Mouse (Mus musculus) midbrain, embryonic 10.5 days (tissue): ENCODE measurements around the gene Tspo. TPM values are rescaled to one million over a fixed set of nuclear protein-coding genes. Genes with fewer than 3 reads are reported as not detected.

Source experiments
- DNase-seq: peaks from one replicate; pipeline ENCODE4 v3.0.0-alpha.2; 2017; ENCODE audit warnings: low spot score
- H3K27ac ChIP-seq: fragments of 300-500 bp; sonication (generic); replicated peaks from 2 replicates; pipeline ENCODE4 v1.5.1; 2016; ENCODE audit warnings: mild to moderate bottlenecking
- H3K27me3 ChIP-seq: fragments of 300-500 bp; sonication (generic); 2 replicates; pipeline ENCODE4 v1.6.1; 2016; ENCODE audit warnings: low read depth, mild to moderate bottlenecking; ENCODE audit not compliant: poor library complexity, severe bottlenecking
- H3K36me3 ChIP-seq: fragments of 300-500 bp; sonication (generic); 2 replicates; pipeline ENCODE4 v1.6.1; 2016; ENCODE audit warnings: mild to moderate bottlenecking, moderate library complexity
- H3K4me1 ChIP-seq: fragments of 300-500 bp; sonication (generic); 2 replicates; pipeline ENCODE4 v1.6.1; 2016
- H3K4me3 ChIP-seq: fragments of 300-500 bp; sonication (generic); 2 replicates; pipeline ENCODE4 v1.5.1; 2016; ENCODE audit warnings: mild to moderate bottlenecking, moderate library complexity
- H3K9me3 ChIP-seq: fragments of 300-500 bp; sonication (generic); replicated peaks from 2 replicates; pipeline ENCODE4 v1.6.1; 2016; ENCODE audit warnings: mild to moderate bottlenecking
- WGBS: fragments of 180-500 bp; shearing (Covaris S2); methylation state at CpG from one replicate; pipeline ENCODE4 v1.1.7; 2016; 5-methylcytosine and 5-hydroxymethylcytosine counted together
- polyA plus RNA-seq: library from polyadenylated mRNA; unstranded; fragments of >200 nt; fragmentation: Nextera tagmentation; extraction: Ambion mirVana; gene quantifications from 2 replicates; pipeline ENCODE4 v1.2.1, GENCODE M21; 2016

Gene Tspo
- polyA plus RNA-seq, 1 experiment from 2014 or later, result 41.4 TPM

DNA sequence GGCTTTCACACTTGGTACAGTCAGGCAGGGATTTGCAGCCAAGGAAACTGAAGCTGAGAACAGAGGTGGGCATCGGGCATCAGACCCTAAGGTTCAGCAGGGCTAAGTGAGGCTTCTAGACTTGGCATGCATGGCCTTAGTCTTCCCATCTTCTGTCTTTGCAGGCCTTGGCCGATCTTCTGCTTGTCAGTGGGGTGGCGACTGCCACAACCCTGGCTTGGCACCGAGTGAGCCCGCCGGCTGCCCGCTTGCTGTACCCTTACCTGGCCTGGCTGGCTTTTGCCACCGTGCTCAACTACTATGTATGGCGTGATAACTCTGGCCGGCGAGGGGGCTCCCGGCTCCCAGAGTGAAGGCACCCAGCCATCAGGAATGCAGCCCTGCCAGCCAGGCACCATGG is 10.2 kb downstream of the Tspo start:
- Histone ChIP-seq H3K9me3 (no peaks in the 10 kb centered on the region), H3K4me1 (no peaks in the 10 kb centered on the region), H3K4me3 (no peak overlapping the region), H3K36me3 (peaks cover 52% of the 10 kb centered on the region), H3K27ac (no peak overlapping the region), H3K27me3 (no peaks in the 10 kb centered on the region)
- DNase-seq, result no peak
- WGBS, result 94% methylated on average over 12 of the region's 12 CpGs

DNA sequence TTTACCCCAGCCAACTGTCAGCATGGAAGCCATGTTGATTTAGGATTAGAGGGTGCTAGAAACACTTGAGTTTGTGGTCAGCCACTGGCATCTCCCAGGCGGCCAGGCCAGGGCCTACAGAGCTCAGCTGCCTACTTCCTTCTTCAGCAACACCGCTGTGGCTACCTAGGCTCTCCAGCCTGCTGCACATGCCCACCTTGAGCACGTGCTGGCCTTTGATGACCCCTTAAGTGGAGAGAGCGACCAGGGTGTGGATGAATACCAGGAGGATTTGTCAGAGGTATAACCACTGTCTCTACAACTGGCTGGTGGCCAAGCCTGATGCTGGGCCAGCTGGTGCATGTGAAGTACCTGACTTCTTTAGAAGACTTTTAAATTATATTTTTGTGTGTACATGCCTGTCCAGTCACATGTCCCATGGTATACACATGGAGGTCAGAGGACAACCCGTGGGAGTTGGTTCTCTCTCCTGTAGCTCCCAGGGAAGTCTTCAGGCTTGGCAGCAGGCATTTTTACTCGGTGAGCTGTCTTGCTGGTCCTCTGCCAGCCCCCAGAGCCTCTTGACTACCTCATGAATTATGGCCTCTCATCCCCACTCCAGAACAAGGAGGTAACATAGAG is 11.4 kb downstream of the Tspo start:
- Histone ChIP-seq H3K4me3 (no peak overlapping the region), H3K27ac (no peak overlapping the region), H3K27me3 (no peaks in the 10 kb centered on the region), H3K36me3 (peaks cover 65% of the 10 kb centered on the region), H3K9me3 (no peaks in the 10 kb centered on the region), H3K4me1 (no peaks in the 10 kb centered on the region)
- WGBS, result 89% methylated on average over 6 of the region's 6 CpGs
- no peak for DNase-seq

DNA sequence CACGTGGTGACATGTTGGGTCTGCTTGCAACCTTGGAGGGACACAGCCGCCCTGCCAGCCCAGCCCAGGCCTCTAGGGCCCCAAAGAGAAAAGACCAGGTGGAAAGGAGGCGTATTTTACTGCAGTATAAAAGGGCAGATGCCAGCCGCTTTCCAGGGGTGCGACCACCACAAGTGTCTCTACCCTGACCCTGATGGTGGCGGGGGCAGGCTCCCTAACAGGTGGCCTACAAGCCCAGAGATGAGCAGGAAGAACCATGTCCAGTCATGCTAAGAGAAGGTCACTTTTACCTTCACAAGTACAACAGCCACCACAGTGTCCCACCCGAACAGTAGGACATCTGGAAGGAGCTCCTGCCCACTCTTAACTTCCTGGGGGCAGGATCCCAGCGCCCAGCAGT is 12.2 kb downstream of the Tspo start:
- WGBS, result 91% methylated on average over 8 of the region's 8 CpGs
- no peak for DNase-seq
- H3K27ac ChIP-seq, result no peak overlapping the region
- no peaks in the 10 kb centered on the region for H3K9me3 ChIP-seq
- no peaks in the 10 kb centered on the region for H3K4me1 ChIP-seq
- no peak overlapping the region for H3K4me3 ChIP-seq
- no peaks in the 10 kb centered on the region for H3K27me3 ChIP-seq
- peaks cover 72% of the 10 kb centered on the region for H3K36me3 ChIP-seq

DNA sequence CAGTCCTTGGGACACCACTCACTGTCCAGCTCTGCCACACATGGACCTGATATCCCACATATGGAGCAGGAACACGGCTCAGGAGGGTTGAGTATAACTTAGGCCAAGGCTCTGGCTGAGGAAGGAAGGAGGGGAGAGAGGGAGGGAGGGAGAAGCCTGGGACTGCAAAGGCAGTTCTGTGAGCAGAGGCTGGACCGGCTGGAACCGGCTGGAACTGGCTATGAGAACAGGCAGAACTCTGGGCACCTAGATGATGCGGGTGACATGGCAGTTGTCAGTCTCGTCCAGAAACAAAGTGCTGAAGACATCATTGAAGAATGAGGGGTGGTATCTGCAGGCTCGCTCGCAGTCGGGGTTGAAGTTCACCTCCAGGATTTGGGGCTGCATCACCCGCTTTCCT is 13.3 kb downstream of the Tspo start:
- H3K9me3 ChIP-seq, result no peaks in the 10 kb centered on the region
- peaks cover 83% of the 10 kb centered on the region for H3K36me3 ChIP-seq
- no peak overlapping the region for H3K27ac ChIP-seq
- DNase-seq, result no peak
- no peaks in the 10 kb centered on the region for H3K4me1 ChIP-seq
- WGBS, result 96% methylated on average over 9 of the region's 9 CpGs
- no peak overlapping the region for H3K4me3 ChIP-seq
- H3K27me3 ChIP-seq, result no peaks in the 10 kb centered on the region

DNA sequence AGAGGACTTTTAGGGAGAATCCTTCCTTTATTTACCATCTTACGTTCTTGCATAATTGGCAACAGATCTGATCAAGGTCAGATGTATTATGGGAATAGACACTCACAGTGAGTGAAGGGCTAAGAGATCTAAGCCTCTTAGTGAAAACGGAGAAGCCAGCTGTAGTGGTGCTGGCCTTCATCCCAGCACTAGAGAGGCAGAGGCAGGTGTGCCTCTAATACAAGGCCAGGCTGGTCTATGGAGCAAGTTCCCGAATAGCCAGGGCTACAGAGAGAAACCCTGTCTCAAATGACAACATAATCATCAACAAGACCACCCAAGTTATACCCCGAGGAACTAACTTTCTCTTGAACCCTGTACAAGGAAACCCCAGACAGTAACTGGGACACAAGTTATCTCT is 19.5 kb downstream of the Tspo start:
- Histone ChIP-seq H3K4me3 (no peak overlapping the region), H3K4me1 (no peaks in the 10 kb centered on the region), H3K27me3 (no peaks in the 10 kb centered on the region), H3K36me3 (peaks cover 99% of the 10 kb centered on the region), H3K9me3 (peaks cover 14% of the 10 kb centered on the region), H3K27ac (no peak overlapping the region)
- whole genome bisulfite sequencing, result 91% methylated on average over 4 of the region's 4 CpGs
- no peak for DNase-seq

DNA sequence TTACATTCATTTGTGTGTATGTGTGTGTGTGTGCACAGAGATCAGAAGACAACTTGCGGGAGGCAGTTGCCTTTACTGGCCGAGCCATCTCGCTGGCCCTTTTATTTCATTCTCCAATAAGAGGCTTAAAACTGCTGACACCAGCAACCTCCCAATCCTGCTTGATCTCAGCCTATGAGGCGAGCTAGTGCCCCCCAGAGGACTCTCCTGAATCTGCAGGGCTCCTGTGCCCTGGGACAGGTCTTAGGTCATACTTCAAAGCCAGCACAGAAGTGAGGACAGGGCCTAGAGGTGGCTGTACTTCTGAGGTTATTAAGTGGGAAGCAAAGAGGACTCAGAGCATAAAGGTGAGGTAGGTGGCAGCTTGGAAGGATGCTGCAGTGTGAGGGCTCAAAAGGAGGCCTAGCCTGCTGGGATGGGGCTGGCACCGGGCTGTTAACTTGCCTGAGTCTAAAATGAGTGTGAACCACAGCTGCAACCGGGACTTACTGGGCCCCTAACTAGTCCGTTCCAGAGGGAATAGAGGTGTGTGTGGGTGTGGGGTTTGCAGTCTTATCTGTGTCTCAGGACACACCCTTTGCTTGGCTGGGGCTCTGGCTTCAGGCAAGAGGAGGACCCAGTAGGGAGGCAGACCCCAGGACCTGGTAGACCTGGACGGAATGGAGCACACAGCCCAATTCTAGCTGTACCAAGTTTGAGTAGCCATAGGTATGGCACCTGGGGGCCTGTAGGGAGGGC is 20.2 kb downstream of the Tspo start:
- no peaks in the 10 kb centered on the region for H3K27me3 ChIP-seq
- no peaks in the 10 kb centered on the region for H3K4me1 ChIP-seq
- peaks cover 14% of the 10 kb centered on the region for H3K9me3 ChIP-seq
- 74% methylated on average over 8 of the region's 8 CpGs for WGBS
- no peak overlapping the region for H3K4me3 ChIP-seq
- DNase-seq, result peak; percentile 34
- H3K27ac ChIP-seq, result no peak overlapping the region
- peaks cover 99% of the 10 kb centered on the region for H3K36me3 ChIP-seq

DNA sequence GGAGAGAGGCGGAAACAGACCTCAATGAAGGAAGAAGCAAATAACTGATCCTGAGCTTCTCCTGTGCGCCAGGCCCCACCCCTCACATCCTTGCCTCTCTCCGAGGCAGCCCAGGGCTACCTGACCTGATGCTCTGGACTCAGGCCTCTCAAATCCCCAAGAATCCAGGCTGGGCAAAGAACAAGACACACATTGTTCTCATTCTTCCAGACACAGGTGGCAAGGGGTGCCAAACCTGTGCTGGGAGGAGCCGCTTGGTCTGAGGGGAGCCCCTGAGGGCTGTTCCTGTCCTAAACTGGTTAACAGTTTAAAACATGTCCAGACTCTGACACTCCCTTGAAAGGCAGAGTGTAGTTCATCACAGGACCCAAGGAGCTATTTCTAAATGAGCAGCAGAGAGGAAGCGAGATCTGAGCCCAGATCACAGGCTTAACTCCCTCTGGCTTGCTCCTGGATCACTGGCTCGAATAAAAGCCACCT is 21.4 kb downstream of the Tspo start:
- peaks cover 96% of the 10 kb centered on the region for H3K36me3 ChIP-seq
- H3K4me1 ChIP-seq, result no peaks in the 10 kb centered on the region
- H3K27ac ChIP-seq, result no peak overlapping the region
- no peak for DNase-seq
- H3K4me3 ChIP-seq, result no peak overlapping the region
- WGBS, result 90% methylated on average over 6 of the region's 6 CpGs
- H3K27me3 ChIP-seq, result no peaks in the 10 kb centered on the region
- peaks cover 14% of the 10 kb centered on the region for H3K9me3 ChIP-seq

DNA sequence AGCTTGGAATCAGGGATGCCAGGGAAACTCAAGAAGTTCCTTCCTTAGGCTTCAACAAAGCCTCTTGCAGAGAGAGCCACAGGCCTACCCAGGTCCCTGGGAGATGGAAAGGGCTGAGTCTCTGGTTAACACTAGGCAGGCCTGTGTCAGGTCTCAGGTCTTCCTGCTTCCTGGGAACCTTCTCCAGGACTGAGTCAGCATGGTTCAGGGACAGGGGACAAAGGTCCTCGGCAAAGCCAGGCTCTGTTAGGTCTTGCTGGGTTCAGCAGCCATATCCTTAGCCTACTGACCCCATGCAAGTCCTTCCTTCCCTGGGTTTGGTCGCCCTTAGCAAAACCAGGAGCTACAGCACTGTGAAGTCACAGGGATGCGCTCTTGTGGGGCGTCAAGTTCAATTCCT is 27.4 kb downstream of the Tspo start:
- WGBS, result 89% methylated on average over 4 of the region's 4 CpGs
- Histone ChIP-seq H3K9me3 (peaks cover 12% of the 10 kb centered on the region), H3K27me3 (no peaks in the 10 kb centered on the region), H3K27ac (no peak overlapping the region), H3K36me3 (peaks cover 60% of the 10 kb centered on the region), H3K4me1 (peaks cover 35% of the 10 kb centered on the region), H3K4me3 (no peak overlapping the region)
- no peak for DNase-seq

DNA sequence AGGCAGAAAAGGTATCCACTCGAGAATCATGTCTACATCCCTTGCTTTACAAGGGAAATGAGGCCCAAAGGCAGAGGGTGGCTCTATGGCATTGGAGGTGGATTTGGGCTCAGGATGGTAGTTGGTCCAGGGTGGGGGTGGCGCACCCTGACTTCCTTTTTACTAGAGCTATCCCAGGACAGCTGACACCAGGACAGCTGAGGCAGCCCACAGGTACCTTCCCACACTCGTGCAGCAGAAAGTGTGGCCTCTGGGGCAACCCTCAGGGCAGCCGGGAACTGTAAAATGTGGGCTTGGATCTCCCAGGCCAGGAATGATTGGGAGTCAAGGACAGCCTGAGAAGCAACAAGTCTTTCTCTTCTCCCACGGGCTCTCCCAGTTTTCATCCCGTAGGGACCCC is 28.4 kb downstream of the Tspo start:
- Histone ChIP-seq H3K4me1 (peaks cover 35% of the 10 kb centered on the region), H3K9me3 (peaks cover 3% of the 10 kb centered on the region; the same call in 1 of the 2 replicates), H3K36me3 (peaks cover 51% of the 10 kb centered on the region), H3K4me3 (no peak overlapping the region), H3K27ac (no peak overlapping the region), H3K27me3 (no peaks in the 10 kb centered on the region)
- 84% methylated on average over 6 of the region's 6 CpGs for WGBS
- no peak for DNase-seq

DNA sequence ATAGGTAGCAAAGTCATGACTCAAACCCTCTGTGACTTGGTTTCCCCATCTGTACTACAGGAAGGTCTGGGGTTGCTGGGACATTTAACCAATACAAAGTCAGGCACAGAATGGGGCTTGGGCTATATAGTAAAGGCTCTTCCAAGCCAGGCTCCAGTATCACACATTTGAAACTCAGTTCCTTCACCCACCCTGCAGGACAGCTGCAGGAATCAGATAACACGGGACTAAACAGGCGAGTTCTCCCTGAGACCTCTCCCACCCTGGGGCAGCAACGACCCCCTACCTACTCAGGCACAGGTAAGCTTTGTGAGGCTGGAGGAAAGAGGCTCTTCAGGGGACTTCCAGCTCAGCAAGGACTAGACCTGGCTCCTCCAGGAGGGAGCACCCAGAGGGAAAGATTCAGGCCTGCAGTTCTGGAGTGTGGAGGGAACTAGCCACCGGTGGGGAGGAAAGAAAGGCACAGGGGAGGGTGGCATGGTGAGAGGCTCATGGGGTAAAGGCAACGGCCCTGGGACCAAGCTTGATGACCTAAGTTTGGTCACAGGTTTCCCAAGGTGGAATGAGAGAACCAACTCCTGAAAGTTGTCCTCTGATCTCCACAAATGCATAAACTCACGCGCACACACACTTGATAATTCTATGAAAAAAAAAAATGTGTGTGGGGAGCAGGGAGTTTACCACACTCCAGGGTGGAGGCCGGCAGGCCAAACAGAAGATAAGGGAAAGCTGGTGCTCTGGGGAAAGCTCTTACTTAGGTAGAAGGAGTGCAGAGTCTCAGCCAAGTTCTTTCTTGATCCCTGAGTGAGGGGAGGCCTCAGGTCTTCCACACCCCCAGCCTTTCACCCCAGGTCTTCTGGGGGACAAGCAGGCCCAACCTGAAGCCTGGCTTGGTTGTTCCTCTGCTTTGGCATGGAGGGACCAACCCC is 29.1 kb downstream of the Tspo start:
- WGBS, result 77% methylated on average over 8 of the region's 8 CpGs
- peak overlapping the region; percentile 75; the same call in 1 of the 2 replicates for H3K4me3 ChIP-seq

DNA sequence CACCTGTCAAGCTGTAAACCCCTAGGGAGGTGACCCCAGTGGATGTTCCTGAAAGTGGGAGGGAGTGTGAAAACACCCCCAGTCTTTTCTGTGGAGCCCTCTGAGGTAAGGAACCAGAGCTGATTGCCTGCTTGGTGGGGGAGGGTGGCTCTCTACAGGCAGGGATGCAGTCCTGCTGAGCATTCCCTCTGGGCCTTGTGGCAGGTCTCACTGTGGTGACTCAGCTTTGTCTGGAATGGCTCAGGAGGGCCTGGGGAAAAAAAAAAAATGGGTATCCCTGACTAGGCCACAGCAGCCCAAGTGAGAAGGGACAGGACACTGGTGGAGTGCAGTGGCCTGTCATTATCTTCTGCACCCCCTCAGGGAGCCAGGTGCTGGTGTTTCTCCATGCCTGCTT is 29.8 kb downstream of the Tspo start:
- Histone ChIP-seq H3K9me3 (no peaks in the 10 kb centered on the region), H3K27me3 (no peaks in the 10 kb centered on the region), H3K4me1 (peaks cover 35% of the 10 kb centered on the region), H3K4me3 (peak overlapping the region; percentile 75), H3K36me3 (peaks cover 38% of the 10 kb centered on the region), H3K27ac (peak overlapping the region; percentile 50; the same call in 1 of the 2 replicates)
- no peak for DNase-seq

More for the DNA sequence above, 29.1 kb downstream of the Tspo start:
- no peaks in the 10 kb centered on the region for H3K9me3 ChIP-seq
- no peak for DNase-seq
- peaks cover 35% of the 10 kb centered on the region for H3K4me1 ChIP-seq
- H3K36me3 ChIP-seq, result peaks cover 43% of the 10 kb centered on the region
- H3K27ac ChIP-seq, result peak overlapping the region; percentile 55
- H3K27me3 ChIP-seq, result no peaks in the 10 kb centered on the region

DNA sequence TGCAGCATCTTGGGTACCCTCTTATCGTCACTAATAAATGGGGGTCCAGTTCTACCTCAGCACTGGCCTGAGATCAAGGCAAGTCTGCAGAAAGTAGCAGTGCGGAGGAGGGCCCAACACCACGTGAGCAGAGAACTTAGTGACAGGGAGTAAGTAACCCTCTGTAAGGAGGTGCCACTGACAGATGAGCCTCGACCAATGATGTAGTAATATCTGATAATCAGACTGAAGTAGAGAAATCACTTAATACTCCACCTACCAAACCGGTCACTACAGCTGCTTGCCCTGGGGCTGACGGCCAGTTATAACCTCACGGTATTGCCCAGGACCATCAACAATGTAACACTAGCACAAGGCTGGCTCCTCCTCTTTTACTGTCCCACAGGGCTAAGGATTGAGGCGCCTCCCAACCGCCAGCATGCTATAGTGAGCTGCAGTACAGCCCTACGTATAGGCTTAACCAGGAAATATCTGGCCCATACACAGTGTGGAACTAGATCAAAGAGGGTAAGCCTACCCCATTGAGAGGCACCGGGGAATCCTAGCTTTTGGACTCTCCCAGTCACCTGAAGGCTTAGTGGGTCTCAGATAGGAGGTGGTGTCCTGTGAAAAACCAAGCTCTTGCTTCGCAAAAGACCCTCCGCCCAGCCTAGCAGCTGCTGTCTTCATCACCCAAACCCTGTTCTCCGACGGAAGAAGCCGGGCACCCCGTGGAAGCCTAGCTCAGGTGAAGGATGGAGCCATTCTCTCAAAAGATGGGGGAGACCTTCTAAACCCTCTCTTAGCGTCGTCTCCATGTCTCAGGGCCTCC is 30.5 kb downstream of the Tspo start:
- H3K36me3 ChIP-seq, result peaks cover 30% of the 10 kb centered on the region
- peak overlapping the region; percentile 90 for H3K27ac ChIP-seq
- H3K4me1 ChIP-seq, result peaks cover 35% of the 10 kb centered on the region
- peak; percentile 45 for DNase-seq
- peak overlapping the region; percentile 75 for H3K4me3 ChIP-seq
- 13% methylated on average over 19 of the region's 19 CpGs for WGBS
- no peaks in the 10 kb centered on the region for H3K27me3 ChIP-seq
- no peaks in the 10 kb centered on the region for H3K9me3 ChIP-seq
